Mouse (Mus musculus) small intestine, adult 2 months (tissue): ENCODE results near the gene Selenon.

Experiments
- CTCF ChIP-seq: fragments of 200-500 bp; IDR thresholded peaks from 2 replicates; pipeline ENCODE4 v1.5.1; 2012; ENCODE audit warnings: low read depth, mild to moderate bottlenecking, control low read depth, inconsistent platforms, low read length, moderate library complexity, mixed read lengths; ENCODE audit not compliant: insufficient replicate concordance, insufficient read length; ENCODE audit errors: extremely low read depth
- POLR2A ChIP-seq: fragments of 200-500 bp; IDR thresholded peaks from 2 replicates; pipeline ENCODE4 v1.6.1; 2012; ENCODE audit warnings: low read depth, mild to moderate bottlenecking, control low read depth, inconsistent platforms, low read length, moderate library complexity

- no peak for TF ChIP-seq CTCF
- no peak for TF ChIP-seq POLR2A
Observed at GRCm38 (mm10) chr4:134491716-134492115, 60.2 kb downstream of the Selenon start.
